Mouse (Mus musculus) spleen, adult 2 months (tissue): ENCODE measurements around the gene Pawr.

Source experiments
- CTCF ChIP-seq: fragments of 200-500 bp; IDR thresholded peaks from 2 replicates; pipeline ENCODE4 v1.5.1; 2011; ENCODE audit warnings: mild to moderate bottlenecking, inconsistent platforms; ENCODE audit not compliant: insufficient read depth, insufficient read length, insufficient replicate concordance; ENCODE audit errors: extremely low read depth
- POLR2A ChIP-seq: fragments of 200-500 bp; IDR thresholded peaks from 2 replicates; pipeline ENCODE4 v1.6.1; 2011; ENCODE audit warnings: low read depth, low read length, inconsistent platforms

- TF ChIP-seq POLR2A (no peak), CTCF (no peak)
Observed at GRCm38 (mm10) chr10:108298841-108299545, 32.9 kb upstream of the Pawr start.
